Mouse (Mus musculus) liver, embryonic 14.5 days (tissue): Measurements from ENCODE around the gene Ica1l.

ENCODE experiments used
- CTCF ChIP-seq: IDR thresholded peaks from 2 replicates; pipeline ENCODE4 v1.5.1; 2016; ENCODE audit warnings: antibody characterized with exemption, low read depth, control low read depth
- EP300 ChIP-seq: IDR thresholded peaks from 2 replicates; pipeline ENCODE4 v1.6.1; 2016; ENCODE audit warnings: antibody characterized with exemption, low read depth

DNA sequence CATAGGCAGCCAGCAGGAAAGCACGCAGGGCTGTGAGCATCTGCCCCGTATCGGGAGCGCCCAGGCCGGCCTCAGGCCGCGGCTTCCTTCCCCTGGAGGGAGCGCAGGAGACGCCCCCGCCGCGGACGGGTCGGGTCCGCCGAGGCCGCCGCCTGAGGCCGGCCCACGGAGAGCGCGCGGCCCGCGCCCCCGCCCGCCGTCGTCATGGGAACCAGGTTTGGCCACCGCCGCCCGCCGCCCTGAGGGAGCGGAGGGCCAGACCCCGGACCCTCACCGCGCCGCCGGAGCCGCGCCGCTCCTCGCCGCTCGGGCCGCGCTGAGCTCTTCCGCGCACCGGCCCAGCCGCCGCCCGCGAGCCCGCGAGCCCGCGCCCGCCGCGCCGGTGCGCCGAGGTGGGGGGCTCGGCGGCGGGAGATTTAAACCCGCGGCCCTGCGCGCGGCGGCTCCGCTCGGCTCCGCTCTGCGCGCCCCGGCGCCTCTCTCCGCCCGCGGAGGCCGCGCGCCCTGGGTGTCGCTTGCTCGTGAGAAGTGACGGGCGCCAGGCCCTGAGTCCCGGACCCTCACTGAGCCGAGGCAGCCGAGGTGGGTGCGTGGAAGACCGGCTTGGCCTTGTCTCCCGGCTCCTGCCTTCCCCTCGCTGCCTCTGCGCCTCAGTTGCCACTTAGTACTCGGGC is at the start of gene Ica1l:
- TF ChIP-seq CTCF, result no peak
- TF ChIP-seq EP300, result no peak
